Mouse (Mus musculus): ENCODE data around the gene R3hdm4.
"Not testable (repeated sequence)": the region's sequence is repeated elsewhere in the genome, so short reads cannot be mapped to it uniquely, and the experiment has no call there.

DNA sequence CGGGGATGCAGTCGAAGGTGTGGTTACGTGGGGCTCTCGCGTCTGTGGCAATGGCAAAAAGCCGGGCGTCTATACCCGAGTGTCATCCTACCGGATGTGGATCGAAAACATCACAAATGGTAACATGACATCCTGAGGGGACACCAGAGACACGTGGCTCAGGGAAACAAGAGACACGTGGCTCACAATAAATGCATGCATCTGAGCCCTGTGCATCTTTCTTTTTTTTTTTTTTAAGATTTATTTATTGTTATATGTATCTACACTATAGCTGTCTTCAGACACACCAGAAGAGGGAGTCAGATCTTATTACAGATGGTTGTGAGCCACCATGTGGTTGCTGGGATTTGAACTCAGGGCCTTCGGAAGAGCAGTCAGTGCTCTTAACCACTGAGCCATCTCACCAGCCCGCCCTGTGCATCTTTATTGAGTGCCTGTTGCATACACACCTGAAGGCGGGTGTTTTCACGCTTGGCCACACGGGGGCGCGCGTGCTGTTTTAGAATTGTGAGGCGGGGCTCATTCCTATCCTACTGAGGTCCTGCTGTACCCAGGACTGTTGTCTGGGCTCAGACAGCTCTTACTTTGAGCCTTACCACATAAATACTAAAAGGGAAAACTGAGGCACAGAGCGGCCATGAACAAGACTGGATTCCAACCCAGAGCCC is 28.4 kb downstream of the R3hdm4 start:
- TF ChIP-seq POLR2A (IDR thresholded peaks at IDR 0.05; ENCODE audit: borderline replicate concordance, extremely low read depth, insufficient read depth, insufficient read length, poor library complexity, severe bottlenecking): not testable (repeated sequence)
- peak; percentile 88 for TF ChIP-seq CTCF (IDR thresholded peaks at IDR 0.05; ENCODE audit: borderline replicate concordance, extremely low read depth, insufficient read depth, insufficient read length)
